Mouse (Mus musculus) retina, postnatal 1 day (tissue): ENCODE data around the gene Celsr1.
"Not testable (repeated sequence)": the region's sequence is repeated elsewhere in the genome, so short reads cannot be mapped to it uniquely, and the experiment has no call there.

Experiments
- DNase-seq: peaks from one replicate; pipeline ENCODE4 v3.0.0-alpha.2; 2012

Celsr1 gene

DNA sequence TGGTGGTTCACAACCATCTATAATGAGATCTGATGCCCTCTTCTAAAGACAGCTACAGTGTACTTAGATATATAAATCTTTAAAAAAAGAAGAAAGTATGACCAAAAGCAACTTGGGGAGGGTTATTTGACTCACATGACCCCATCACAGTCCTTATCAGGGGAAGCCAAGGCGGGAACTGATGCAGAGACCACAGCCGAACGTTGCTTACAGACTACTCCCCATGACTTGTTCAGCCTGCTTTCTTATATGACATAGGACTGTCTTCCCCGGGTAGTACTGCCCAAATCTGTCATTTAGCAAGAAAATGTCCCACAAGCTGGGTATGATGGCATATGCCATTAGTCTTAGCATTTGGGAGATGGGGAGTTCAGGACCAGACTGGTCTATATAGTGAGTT lies 144.3 kb downstream of the Celsr1 start:
- DNase-seq = no peak

DNA sequence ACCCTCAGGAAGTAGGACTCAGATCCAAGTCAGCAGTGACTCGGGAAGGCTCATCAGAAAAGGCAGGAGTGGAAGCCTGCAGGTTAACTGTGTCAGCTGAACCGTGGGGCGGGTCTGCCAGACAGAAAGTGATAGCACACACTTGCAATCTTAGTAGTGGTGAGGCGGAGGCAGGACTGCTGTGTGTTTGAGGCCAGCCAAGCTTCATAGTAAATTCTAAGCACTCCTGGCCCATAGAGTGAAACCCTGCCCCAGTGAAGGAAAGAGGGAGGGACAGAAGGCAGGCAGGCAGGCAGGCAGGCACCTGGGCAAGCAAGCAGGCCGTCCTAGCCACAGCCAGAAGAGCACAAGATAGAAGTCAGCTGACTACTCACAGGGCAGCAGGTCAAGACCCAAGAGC lies 148.0 kb downstream of the Celsr1 start:
- no peak for DNase-seq

DNA sequence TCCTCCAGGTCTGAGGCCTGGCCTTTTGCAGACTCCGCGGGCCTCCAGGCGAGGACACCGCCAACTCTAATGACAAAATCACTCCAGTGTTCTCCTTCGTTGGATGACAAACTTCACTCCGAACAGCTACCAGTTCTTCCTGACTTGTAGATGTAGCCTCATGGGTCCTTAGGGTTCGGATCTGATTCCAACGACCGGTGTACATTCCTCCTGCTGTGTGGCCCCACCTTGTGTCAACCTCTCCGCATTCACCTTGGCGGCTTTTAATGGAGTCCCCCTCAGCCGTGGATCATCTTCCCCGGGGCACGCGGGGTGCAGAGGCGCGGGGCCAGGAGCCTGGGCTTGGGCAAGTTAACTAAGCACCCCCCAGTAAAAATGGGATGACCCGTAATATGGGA lies 154.1 kb downstream of the Celsr1 start:
- no peak for DNase-seq

DNA sequence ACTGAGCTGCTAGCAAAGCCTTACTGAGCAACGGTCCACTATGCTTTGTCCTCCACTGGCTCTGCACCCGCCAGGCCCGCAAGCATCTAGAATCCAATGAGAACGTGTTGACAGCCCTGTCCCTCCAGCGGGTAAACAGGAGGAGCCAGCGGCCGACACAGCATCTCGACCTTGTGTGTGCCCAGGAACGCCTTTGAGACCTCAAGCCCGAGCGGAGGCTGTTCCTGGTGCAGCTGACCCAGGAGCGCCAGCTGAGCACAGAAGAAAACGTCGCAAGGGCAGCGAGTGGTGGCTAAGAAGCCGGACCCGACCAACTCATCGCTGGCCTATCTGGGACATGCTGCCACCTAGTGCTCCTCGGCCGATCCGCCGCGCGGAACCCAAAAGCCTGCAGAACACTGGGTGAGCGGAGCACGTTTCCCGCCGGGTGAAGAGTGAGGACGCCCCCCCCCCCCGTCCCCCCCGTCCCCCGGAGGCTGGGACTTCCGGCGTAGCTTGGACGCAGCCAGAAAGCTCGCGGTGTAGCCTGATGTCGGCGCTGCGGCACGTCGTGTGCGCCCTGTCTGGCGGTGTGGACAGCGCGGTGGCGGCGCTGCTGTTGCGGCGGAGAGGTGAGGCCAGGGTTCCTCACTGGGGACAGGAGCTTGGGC lies 154.6 kb downstream of the Celsr1 start, which contains the start of gene Trmu:
Trmu (plus strand) TSS at position 465 of the 650 bp plus-strand sequence.
- DNase-seq = peak; percentile 97

DNA sequence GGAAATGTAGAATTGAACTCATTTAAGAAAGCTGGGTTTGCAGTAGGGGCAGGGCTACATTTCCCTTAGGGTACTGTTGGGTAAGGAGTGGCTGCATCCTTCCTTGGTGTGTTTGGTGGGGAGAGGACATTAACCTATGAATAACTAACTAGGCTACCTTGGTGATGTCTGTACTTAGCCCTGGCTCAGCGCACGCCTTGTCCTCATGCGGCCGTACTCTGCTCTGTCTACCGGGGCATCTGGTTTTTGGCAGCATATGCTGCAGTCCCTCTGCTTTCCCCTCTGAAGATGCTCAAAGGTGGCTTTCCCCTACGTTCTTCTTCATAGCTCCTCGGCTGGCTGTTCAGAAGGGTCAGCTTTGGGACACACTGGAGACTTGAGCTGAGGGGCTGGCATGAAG lies 156.2 kb downstream of the Celsr1 start:
- DNase-seq = no peak

DNA sequence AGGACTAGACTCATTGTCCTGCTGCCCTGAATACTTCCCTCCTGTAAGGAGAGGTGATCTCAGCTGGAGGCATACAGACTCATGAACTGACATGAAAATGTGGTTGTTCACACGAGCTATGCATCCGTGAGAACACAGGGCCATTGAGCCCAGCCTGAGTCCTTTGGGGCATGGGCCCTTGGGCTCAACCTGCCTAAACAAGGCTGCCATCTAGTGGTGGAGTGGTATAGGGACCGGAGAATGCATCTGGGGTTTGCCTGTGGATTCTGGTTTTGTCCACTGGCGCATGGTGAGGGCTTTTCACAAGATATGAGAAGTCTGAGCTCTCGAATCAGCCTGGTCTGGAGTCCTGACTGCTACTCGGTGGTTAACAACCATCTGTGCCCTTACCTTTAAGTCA lies 165.9 kb downstream of the Celsr1 start:
- peak; percentile 79 for DNase-seq

DNA sequence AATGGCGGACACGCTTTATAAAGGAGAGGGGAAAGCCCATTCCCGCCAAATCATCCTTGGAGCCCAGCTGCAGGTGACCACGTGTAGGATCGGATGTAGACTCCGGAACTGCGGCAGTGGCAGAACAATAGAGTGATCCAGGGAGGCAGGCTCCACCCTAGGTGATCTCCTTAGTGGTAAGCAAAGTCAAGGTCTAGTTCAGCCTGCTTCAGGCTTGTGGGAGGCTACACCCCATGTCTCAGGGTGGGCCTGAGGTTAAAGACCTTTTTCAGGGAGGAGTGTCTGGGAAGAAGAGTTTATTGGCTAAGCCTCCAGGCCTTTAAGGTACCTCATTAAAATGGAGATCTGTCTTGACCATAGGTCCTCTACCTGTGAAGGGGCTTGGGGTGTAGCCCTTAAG lies 167.7 kb downstream of the Celsr1 start:
- DNase-seq = not testable (repeated sequence)

DNA sequence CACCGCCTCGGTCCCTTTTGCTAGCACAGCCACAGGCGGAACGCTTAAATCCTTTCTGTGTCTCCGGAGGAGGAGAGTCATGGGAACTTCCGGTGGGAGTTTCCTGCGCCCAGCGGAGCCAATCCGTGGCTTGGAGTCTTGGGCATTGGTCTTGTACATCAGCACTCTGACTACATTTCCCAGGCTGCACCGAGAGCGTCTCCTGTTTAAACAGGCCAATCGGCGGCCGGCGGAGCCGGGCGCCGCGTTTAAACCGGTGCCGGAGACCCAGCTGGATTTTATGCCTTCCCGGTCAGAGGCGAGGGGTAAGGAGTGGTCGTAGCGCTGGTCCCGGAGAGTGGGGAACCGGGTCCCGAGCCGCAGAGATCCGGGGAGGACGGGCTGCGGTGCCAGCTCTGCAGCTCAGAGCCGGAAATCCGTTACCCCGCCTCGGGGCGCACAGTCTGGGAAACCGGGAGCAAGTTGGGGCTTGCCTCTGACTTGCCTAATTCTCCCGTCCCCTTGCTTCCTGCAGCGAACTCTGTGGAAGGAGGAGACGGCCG lies 174.0 kb downstream of the Celsr1 start, which contains the start of gene Gtse1:
Gtse1 (plus strand) TSS at position 256 of the 542 bp plus-strand sequence.
- peak; percentile 99 for DNase-seq

DNA sequence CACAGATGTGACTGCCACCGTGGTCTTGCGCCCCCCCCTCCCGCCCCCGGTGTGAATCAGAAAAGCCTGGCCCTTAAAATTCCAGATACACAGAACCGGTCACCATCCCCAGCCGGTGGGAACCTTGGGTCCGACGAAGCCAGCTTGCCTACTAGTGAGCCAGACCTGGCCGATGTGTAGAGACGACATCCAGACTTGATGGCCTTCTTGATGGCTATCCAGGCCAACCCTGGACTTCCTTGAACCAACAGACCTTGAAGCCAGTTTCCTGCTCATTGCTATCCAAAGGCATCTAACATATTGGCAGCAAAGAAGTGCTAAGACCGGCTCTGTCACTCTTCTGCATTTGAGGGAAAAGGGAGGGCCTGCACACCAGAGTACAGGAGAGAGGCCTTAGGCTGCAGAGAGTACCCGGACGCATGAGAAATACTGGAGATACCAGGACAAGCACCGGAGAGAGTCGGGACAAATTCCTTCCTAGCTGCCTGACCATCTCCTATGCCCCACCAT lies 174.5 kb downstream of the Celsr1 start:
- no peak for DNase-seq

DNA sequence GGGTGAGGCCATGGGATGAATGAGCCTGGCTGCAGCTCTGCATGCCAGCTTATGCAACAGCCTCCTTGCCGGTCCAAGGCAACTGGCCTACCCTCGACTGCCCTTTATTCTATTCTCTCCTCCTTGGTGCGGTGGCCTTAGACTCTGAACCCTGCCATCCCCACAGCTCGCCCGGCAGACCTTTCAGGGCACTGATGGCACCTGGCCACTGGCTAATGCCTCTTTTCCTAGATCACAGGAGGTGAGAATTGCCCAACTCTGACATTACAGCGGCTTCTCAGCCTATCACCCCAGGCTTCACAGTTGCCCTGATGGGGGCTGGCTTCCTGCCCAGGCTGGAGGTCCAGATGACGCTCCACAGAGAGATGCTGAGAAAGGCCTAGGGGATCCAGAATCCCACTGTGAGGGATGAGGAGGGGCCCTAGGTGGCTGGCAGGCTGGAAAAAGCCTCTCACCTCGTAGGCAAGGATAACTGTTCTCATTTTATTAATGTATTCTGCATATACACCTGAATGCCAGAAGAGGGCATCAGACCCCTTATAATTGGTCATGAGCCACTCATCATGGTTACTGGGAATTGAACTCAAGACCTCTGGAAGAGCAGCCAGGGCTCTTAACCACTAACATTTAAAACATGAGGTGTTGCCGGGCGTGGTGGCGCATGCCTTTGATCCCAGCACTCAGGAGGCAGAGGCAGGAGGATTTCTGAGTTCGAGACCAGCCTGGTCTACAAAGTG lies 181.8 kb downstream of the Celsr1 start:
- DNase-seq = no peak
